Mouse (Mus musculus) T-helper 17 cell (primary cell): ENCODE data around the gene Pdcd11.

Source experiments
- in situ Hi-C, 2 experiments: fragments of 300-600 bp; cut with MboI, MseI; formaldehyde crosslinking; loops; 1 replicate in 1 of 2; 2 replicates in 1 of 2; pipeline ENCODE4 v1.15.1; 2025; ENCODE audit warnings: high pct_unique_total_duplicates in 2 of 2

Gene Pdcd11

DNA sequence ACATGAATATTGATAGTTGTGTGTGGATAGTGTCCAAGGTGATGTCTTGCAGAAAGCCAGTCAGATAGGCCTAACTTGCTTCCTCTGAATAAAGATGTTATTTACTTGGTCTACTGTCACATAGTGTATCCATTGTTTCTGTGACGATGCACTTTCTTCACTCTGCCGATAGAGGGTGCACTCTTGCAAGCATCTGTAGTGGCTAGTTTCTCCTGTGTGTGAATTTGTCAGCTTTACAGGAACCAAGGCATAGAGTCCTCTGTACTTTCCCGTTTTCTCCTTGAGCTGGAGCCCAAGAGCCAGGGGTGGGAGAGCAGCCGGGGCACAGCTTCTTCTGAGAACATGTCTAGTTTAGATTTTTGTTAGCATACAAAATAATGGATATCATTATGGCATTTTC is 30.5 kb downstream of the Pdcd11 start:
- in situ Hi-C loops, result loop anchor here (5.0 kb wide), 1 partner anchor 46 kb away; no protein-coding TSS in a partner anchor

DNA sequence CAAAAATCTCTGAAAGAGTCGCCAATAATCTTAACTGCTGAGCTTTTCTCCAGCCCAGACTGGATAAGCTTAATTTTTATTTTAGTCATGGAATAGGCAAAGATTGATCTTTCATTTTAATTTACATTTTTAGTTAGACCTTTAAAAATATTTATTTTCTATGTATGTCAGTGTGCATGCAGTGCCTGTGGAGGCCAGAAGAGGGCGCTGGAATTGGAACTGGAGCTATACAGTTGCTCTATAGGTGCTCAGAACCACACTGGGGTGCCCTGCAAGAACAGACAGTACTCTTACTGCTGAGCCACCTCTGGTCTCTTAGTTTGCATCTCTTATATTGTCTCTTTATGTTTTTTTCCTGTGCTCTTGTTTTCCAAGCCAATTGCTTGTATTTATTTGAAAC is 32.2 kb downstream of the Pdcd11 start:
- in situ Hi-C loops, result loop anchor here (5.0 kb wide), 1 partner anchor 44 kb away; no protein-coding TSS in a partner anchor

DNA sequence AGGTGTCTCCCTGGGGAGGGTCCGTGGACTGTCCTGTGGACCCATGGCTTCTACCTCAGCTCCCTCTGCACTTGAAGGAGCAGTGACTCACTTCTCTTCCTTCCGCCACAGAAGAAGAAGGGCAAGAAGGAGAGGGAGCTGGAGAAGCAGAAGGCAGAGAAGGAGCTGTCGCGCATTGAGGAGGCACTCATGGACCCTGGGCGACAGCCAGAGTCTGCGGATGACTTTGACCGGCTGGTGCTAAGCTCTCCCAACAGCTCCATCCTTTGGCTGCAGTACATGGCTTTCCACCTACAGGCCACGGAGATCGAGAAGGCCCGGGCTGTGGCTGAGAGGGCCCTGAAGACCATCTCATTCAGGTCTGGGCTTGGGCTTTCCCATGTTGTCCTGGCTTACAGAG is 37.6 kb downstream of the Pdcd11 start:
- in situ Hi-C loops, result no loop called here

DNA sequence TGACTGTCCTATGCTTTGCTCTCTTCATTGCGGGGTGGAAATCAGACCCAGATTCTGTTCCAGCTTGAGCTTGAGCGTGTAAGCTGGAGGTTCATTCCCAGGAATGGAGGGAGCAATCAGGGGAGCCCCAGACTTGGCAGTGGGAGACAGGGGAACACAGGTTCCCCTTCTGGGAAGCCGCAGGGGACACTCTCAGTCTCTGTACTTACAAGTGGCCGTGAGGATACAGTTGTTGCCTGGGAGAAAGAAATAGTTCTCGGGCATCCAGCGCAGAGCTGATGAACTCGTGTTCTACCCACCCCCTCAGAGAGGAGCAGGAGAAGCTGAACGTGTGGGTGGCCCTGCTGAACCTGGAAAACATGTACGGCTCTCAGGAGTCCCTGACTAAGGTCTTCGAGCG is 38.3 kb downstream of the Pdcd11 start:
- in situ Hi-C loops, result no loop called here

DNA sequence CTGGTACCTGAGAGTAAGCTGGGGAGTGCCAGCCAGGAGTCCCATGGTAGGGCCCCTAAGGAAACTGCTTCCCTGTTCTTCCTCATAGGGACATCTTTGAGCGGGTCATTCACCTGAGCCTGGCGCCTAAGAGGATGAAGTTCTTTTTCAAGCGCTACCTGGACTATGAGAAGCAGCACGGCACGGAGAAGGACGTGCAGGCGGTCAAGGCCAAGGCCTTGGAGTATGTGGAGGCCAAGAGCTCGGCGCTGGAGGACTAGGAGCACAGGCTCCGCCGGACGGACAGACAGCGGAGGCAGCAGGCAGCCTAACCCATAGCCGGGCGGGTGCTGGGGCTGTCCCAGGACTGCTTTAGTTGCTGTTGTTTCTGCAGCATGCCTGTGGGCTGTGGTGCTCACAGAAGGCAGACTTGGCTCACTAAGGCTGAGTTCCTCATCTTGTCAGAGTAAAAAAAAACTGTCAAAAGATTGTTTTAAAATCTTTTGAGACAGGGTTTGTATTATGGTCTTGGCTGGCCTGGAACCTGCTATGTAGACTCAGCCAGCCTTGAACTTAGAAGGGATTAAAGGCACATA is 40.1 kb downstream of the Pdcd11 start:
- in situ Hi-C loops, result no loop called here

DNA sequence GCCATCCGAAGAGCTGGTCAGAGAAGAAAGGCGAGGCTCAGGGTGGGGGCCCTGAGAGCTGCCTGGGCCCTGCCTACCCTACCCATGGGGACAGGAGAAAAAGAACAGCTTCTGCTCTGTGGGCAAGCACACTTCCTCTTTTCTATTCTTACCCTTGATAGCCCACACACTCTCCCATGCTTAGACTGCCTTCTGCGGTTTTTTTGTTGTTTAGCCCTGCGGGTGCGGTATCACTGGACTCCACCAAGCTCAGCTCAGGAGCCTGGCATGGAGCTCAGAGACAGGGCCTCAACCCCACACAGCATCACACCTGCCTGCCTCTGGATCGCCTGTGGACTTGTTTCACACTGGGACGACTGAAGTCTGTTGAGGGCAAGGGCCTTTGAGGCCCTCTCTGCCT is 42.6 kb downstream of the Pdcd11 start:
- in situ Hi-C loops, result no loop called here

DNA sequence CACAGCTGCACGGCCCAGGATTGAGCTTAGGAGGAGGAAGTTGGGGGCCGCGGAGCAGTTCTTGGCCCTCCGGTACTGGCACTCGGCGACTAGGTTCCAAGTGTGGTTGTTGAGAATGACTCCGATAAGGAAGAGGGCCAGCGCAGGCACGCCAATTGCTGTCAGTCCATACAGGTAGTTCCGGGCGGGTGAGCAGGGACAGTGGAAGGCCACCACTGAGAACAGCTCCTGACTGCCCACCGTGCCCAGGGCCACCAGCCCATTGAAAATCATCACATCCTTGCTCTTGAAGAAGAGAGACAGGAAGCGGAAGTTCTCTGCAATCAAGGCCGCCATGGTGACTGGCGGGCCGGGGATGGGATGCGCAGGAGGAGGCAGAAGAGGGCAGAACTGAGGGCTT is 45.0 kb downstream of the Pdcd11 start:
- in situ Hi-C loops, result no loop called here

DNA sequence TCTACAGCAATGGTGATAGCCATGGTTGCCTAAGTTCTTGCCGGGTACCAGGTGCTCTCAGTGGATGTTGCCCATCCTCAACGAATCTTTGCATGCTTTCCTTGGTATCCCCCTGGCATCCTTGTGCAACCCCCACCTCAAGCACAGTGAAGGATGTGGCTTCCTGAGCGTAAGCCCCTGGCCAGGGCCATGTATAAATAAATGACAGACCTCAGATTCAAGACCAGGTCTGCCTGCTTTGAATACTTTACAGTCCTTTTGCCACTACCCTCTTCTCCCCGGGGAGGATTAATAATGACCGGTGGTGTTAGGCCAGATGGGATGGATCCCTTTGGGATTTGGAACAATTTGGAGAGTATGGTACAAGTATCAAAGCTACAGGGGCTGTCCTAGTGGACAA is 45.6 kb downstream of the Pdcd11 start:
- in situ Hi-C loops, result no loop called here

DNA sequence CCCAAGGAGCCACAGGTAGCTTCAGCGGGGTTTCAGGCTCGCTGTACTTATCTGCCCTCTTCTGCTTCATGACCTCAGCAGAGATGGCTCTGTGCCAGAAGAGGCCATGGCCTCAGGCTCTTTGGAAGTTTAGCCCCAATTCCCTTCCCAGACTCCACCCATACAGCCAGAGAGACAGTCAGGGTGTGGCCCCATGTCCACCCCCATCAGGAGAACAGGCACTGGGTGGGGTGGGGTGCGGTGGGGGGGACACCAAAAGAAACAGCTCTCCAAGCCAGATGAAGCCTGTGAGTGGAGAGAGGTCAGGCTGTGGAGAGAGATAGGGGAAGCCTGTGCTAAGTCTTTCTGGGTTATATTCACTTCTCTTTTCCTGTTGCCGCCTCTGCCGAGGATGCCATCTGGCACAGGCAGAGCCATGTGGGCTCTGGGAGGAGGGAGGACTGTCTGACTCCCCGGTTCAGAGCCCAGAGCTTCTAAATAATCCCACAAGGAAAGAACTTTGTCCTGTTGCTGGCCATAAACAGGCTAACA is 46.5 kb downstream of the Pdcd11 start:
- in situ Hi-C loops, result no loop called here

DNA sequence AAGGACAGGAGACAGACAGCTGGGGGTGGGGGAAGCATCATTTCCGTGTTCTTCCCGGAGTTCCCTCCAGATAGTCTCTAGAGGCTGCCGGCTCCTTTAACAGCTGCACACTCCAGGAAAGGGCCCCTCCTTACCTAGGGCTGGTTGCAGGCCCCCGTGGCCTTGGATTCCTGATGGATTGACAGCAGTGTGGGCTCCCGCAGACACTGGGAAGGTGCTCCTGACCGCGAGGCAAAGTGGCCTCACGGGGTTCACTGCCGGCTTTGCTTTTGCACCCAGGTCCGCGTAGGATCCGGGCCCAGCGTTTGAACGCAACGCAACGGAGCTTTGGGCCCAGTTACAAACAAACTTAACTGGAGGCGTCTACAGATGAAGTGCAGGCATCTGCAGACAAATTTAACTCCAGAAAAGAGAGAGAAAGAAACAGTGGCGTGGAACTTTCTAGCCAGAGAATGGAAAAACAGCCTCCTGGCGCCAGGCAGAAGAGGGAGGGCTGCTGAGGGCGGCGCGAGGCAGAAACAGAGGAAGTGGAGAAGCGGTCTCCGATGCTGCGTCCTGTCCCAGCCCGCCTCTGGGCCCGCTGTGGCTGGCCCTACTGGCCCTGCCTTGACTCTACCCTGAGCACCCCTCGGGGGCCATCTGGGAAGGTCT is 47.3 kb downstream of the Pdcd11 start, which contains the start of gene Calhm2:
TSS of gene Calhm2 (minus strand) at position 524 of the 651 bp plus-strand sequence.
- in situ Hi-C loops, result no loop called here

DNA sequence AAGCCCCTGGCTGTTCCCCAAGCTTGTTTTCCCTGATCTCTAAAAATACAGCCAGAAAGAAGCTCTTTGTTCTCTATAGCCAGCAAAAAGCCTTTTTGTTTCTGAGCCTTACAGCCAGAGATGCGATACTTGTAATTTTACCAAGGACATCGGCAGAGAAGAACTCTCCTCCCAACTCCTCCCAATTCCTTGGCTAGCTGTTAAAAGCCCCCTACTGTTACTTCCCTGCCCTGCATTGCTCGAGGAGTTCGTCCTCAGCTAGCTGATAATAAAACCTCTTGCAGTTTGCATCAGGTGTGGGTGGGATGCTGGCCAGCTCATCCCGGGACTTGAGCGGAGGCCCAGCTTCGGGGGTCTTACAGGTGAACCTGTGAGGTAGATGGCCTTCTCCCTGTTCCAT is 49.0 kb downstream of the Pdcd11 start:
- in situ Hi-C loops, result loop anchor here in 1 of 2 experiments (10.0 kb wide), 1 partner anchor 1145 kb away; the partner anchor contains the start of gene Armh3

DNA sequence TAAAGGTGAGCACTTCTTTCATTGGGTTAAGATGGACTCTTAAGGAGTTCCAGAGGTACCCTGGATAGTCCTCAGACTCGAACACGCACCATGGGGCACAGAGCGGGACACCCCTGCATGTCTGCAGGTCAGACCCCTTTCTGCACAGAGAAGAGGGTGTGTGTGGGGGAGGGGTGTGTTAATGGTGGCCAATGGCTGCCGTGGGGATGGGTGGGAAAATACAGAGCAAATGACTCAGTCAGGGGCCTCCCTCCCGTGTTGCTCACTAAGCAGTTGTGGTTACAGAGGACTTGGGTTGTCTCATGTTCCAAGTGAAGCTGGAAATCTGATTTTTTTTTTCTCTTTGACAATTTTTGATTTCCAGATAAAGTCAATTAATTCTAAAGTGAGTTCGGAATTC is 51.9 kb downstream of the Pdcd11 start:
- in situ Hi-C loops, result loop anchor here in 1 of 2 experiments (10.0 kb wide), 1 partner anchor 1148 kb away; the partner anchor contains the start of gene Armh3

DNA sequence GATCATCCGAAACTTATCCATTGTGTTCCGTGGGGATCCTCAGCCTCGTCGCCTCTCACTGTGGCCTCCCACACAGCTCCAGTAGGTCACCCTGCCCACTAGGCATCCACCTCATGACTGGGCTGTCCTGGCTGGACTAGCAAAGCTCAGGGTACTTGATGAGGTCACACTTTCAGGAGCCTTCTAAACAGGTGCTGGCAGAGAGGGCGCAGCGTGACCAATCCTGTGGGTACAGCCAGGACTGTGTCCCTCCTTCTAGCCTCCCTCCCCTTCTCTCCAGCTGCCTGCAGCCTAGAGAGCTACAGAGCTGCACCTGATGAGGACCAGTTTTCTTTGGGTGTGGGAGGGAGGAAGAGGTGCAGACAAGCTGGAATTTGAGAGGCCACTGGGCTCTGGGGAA is 53.6 kb downstream of the Pdcd11 start, which contains the start of gene Calhm1:
TSS of gene Calhm1 (minus strand) at position 101 of the 400 bp plus-strand sequence.
- in situ Hi-C loops, result loop anchor here in 1 of 2 experiments (10.0 kb wide), 1 partner anchor 1149 kb away; the partner anchor contains the start of gene Armh3

DNA sequence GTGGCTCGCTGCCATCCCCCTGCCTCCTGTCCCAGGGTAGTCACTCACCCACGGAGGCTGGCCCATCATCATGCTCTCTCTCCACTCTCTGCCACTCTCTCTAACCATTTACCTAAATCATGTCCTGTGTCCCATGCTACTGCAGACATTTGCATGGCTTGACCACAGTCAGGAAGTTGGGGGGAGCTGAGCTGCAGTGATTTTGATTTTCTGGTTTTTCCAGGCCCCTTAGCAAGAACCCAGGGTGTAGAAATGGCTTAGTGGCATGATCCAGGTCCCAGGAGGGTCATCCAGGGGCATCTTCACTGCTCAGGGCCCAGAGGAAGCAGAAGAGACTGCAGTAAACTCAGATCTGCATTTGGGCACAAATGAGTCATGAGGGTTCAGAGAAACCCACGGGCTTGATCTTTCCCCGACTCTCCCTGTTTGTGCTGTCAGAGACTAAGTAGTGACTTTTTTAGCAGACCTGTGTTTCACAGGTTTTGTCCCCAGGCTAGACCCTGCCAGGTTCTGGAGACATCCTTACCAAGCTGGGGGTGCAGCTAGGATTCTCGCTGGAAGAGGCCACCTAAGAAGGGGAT is 57.8 kb downstream of the Pdcd11 start:
- in situ Hi-C loops, result loop anchor here in 1 of 2 experiments (10.0 kb wide), 1 partner anchor 1154 kb away; the partner anchor contains the start of gene Armh3

DNA sequence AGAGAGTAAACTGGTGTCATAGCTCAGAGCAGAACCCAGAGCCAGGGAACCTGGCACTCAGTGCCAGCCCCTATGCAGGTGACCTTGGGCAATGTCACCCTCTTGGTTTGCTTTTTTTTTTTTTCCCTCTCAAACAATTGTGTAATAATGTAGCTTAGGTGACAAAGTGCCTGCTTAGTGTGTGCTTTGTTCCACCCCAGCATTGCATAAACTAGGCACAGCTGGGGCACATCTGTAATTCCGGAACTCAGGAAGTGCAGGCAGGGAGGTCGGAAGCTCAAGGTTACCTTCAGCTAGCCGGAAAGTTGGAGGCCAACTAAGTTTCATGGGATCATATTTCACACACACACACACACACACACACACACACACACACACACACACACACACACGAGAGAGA is 59.3 kb downstream of the Pdcd11 start:
- in situ Hi-C loops, result loop anchor here in 1 of 2 experiments (10.0 kb wide), 1 partner anchor 1155 kb away; the partner anchor contains the start of gene Armh3

DNA sequence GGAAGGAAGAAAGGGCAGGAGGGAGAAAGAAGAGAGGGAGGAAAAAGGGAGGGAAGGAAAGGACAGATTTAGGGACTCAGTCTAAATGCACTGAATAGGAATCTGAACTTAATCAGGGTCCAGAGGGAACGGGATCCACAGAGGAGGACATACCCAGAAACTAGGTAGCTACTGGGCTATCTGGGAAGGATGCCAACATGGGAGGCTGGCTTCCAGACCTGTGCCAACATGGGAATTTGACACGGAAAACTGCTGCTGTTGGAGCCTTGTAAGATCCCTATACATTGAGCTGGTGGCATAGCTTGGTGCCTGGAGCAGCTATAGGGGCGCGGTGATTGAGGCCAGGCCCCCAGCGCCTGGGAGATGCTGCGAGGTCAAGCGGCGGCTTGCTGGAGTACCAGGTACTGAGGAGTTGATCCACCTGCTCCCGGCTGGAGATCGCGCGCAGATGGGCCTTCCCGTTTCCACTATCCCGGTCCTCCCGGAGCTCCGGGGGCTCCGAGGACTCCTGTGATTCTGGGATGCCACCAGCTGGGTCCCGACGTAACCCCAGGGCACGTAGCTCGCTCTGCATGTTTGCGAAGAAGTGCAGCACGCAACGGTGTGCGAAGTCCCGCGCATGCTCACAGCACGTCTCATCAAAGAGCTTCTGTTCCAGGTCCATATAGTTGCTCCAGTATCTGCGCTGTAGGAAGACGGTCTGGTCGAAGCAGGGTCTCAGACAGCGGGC is 60.9 kb downstream of the Pdcd11 start:
- in situ Hi-C loops, result no loop called here

DNA sequence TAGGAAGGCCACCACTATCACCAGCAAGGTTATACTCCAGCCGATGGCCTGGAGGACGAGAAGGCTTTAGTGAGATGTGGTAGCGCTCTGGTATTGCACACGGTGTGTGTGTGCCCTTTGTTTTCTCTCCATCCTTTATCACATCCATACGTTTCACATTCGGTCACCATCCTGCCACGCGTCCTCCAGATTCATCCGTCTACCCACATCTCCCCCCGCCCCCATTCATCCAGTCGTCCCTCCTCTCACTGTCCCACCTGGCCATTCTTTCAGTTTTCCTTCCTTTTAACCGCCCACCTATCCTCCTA is 61.4 kb downstream of the Pdcd11 start:
- in situ Hi-C loops, result no loop called here

DNA sequence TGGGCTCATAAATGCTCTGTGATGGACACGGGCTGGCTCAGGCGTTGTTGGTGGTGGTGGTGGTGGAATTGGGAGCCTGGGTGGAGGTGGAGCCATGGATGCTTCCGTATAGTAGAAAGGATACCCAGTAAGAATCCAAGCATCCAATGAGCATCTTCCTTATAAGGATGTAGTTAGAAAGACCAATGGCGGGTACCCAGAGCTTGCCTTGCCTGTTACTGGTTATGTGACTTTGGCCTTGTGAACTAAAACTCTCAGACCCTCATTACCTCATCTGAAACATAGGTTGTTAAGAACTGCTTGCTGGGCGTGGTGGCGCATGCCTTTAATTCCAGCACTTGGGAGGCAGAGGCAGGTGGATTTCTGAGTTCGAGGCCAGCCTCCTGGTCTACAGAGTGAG is 63.2 kb downstream of the Pdcd11 start:
- in situ Hi-C loops, result no loop called here

DNA sequence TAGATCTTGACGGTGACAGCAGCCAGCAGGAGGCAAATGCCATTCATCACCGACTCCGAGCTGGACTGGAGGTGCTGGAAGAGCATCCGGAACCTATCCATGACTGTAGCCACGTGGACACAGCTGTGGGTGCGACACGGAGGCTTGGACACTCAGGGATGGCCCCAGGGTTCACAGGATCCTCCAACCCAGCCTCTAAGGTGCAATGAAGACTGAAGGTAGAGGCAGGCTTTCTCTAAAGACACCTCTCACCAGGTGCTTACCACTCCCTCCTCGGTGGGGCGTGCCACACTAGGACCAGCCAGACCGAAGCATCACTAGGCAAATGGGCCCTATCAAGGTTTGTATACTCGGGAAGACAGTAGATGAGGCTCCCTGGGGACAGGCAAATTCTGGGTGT is 67.1 kb downstream of the Pdcd11 start, which contains the start of gene Calhm3:
TSS of gene Calhm3 (minus strand) at position 101 of the 400 bp plus-strand sequence.
- in situ Hi-C loops, result no loop called here

DNA sequence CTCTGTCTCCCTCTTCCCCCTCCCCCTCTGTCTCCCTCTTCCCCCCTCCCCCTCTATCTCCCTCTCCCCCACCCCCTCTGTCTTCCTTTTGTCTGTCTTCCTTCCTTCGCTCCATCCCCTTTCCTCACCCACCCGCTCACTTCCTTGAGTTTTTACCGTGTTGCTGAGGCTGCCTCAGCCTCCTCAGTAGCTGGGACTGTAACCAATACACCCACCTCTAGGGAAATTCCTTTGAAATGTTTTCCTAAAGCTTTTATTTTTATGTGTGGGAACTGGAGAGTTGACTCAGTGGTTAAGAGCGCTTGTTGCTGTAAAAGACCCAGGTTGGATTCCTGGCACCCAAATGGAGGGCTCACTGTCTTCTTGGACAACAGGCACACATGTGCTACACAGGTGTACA is 71.1 kb downstream of the Pdcd11 start:
- in situ Hi-C loops, result no loop called here

DNA sequence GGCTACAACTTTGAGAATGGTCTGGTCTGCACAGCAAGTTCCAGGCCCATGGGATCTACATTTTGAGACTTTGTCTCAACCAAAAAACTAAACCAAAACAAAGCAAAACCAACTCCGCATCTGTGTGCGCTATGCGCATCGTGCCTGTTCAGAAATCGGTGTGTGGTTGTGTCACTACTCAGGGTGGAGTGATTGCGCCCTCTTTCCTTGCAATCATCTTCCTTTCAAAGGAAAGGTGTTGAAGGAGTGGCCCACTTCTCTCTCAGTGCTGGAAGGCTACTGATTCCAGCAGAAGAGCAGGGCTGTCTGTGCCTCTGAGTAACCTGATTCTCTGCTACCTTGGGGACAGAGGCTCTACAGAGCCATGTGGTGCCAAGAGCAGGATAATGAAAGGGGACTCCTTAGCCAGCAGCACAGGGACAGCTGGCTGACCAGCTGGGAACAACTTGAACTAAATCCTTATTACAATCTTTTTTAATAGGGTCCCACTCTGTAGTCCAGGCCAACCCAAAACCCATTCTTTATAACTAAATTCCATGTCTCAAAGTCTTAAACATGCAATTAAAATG is 72.7 kb downstream of the Pdcd11 start:
- in situ Hi-C loops, result no loop called here
